Mouse (Mus musculus): ENCODE results near the gene Igsf8. TPM values are rescaled to one million over a fixed set of nuclear protein-coding genes. Genes with fewer than 3 reads are reported as not detected.

Igsf8 gene
- polyA plus RNA-seq, 1 experiment: 25.4 TPM

- Histone ChIP-seq H3K4me3 (replicated peaks; ENCODE audit: control insufficient read depth, low read depth, low read length) (no peak overlapping the region), H3K4me1 (ENCODE audit: control insufficient read depth, insufficient read depth, low read length) (peaks cover 11% of the 10 kb centered on the region), H3K27ac (ENCODE audit: control insufficient read depth, insufficient read depth, low read depth, low read length, poor library complexity) (no peak overlapping the region)
- WGBS: 35% methylated on average over 6 of the region's 6 CpGs
- TF ChIP-seq CTCF (IDR thresholded peaks at IDR 0.05; ENCODE audit: control insufficient read depth, insufficient read depth, low read length): no peak
- no peak for TF ChIP-seq POLR2A (IDR thresholded peaks at IDR 0.05; ENCODE audit: borderline replicate concordance, control insufficient read depth, low read depth, low read length)
Measured at GRCm38 (mm10) chr1:172302851-172303250, 41.4 kb downstream of the Igsf8 start.

GRCm38 (mm10) chr1:172304443-172304842 is 43.0 kb downstream of the Igsf8 start:
- 21% methylated on average over 6 of the region's 6 CpGs for WGBS
- Histone ChIP-seq H3K27ac (ENCODE audit: control insufficient read depth, insufficient read depth, low read depth, low read length, poor library complexity) (no peak overlapping the region), H3K4me1 (ENCODE audit: control insufficient read depth, insufficient read depth, low read length) (peaks cover 11% of the 10 kb centered on the region)

GRCm38 (mm10) chr1:172305153-172305552 is 43.7 kb downstream of the Igsf8 start:
- Histone ChIP-seq H3K27ac (ENCODE audit: control insufficient read depth, insufficient read depth, low read depth, low read length, poor library complexity) (no peak overlapping the region), H3K4me1 (ENCODE audit: control insufficient read depth, insufficient read depth, low read length) (peaks cover 11% of the 10 kb centered on the region), H3K4me3 (replicated peaks; ENCODE audit: control insufficient read depth, low read depth, low read length) (no peak overlapping the region)
- 22% methylated on average over 2 of the region's 2 CpGs for WGBS
- no peak for TF ChIP-seq POLR2A (IDR thresholded peaks at IDR 0.05; ENCODE audit: borderline replicate concordance, control insufficient read depth, low read depth, low read length)
- TF ChIP-seq CTCF (IDR thresholded peaks at IDR 0.05; ENCODE audit: control insufficient read depth, insufficient read depth, low read length): no peak

More at GRCm38 (mm10) chr1:172304443-172304842, 43.0 kb downstream of the Igsf8 start:
- TF ChIP-seq CTCF (IDR thresholded peaks at IDR 0.05; ENCODE audit: control insufficient read depth, insufficient read depth, low read length) (no peak), POLR2A (IDR thresholded peaks at IDR 0.05; ENCODE audit: borderline replicate concordance, control insufficient read depth, low read depth, low read length) (no peak)
- no peak overlapping the region for H3K4me3 ChIP-seq (replicated peaks; ENCODE audit: control insufficient read depth, low read depth, low read length)

GRCm38 (mm10) chr1:172305635-172306034 is 44.2 kb downstream of the Igsf8 start:
- 56% methylated on average over 3 of the region's 3 CpGs for WGBS
- Histone ChIP-seq H3K27ac (ENCODE audit: control insufficient read depth, insufficient read depth, low read depth, low read length, poor library complexity) (no peak overlapping the region), H3K4me1 (ENCODE audit: control insufficient read depth, insufficient read depth, low read length) (peaks cover 11% of the 10 kb centered on the region), H3K4me3 (replicated peaks; ENCODE audit: control insufficient read depth, low read depth, low read length) (no peak overlapping the region)
- TF ChIP-seq POLR2A (IDR thresholded peaks at IDR 0.05; ENCODE audit: borderline replicate concordance, control insufficient read depth, low read depth, low read length) (no peak), CTCF (IDR thresholded peaks at IDR 0.05; ENCODE audit: control insufficient read depth, insufficient read depth, low read length) (peak; percentile 37; the same call in 1 of the 2 replicates)

- no peak overlapping the region for H3K27ac ChIP-seq (ENCODE audit: control insufficient read depth, insufficient read depth, low read depth, low read length, poor library complexity)
- peaks cover 11% of the 10 kb centered on the region for H3K4me1 ChIP-seq (ENCODE audit: control insufficient read depth, insufficient read depth, low read length)
- H3K4me3 ChIP-seq (replicated peaks; ENCODE audit: control insufficient read depth, low read depth, low read length): no peak overlapping the region
- TF ChIP-seq POLR2A (IDR thresholded peaks at IDR 0.05; ENCODE audit: borderline replicate concordance, control insufficient read depth, low read depth, low read length): no peak
- TF ChIP-seq CTCF (IDR thresholded peaks at IDR 0.05; ENCODE audit: control insufficient read depth, insufficient read depth, low read length): no peak
- WGBS: 8% methylated on average over 4 of the region's 4 CpGs
Measured at GRCm38 (mm10) chr1:172306196-172306595, 44.8 kb downstream of the Igsf8 start.

- TF ChIP-seq CTCF (IDR thresholded peaks at IDR 0.05; ENCODE audit: control insufficient read depth, insufficient read depth, low read length) (no peak), POLR2A (IDR thresholded peaks at IDR 0.05; ENCODE audit: borderline replicate concordance, control insufficient read depth, low read depth, low read length) (no peak)
- Histone ChIP-seq H3K27ac (ENCODE audit: control insufficient read depth, insufficient read depth, low read depth, low read length, poor library complexity) (no peak overlapping the region), H3K4me3 (replicated peaks; ENCODE audit: control insufficient read depth, low read depth, low read length) (no peak overlapping the region), H3K4me1 (ENCODE audit: control insufficient read depth, insufficient read depth, low read length) (peaks cover 11% of the 10 kb centered on the region)
- WGBS: 66% methylated on average over 6 of the region's 6 CpGs
Measured at GRCm38 (mm10) chr1:172306885-172307284, 45.4 kb downstream of the Igsf8 start.

- no peak overlapping the region for H3K4me3 ChIP-seq (replicated peaks; ENCODE audit: control insufficient read depth, low read depth, low read length)
- 52% methylated on average over 10 of the region's 10 CpGs for WGBS
- peaks cover 11% of the 10 kb centered on the region for H3K4me1 ChIP-seq (ENCODE audit: control insufficient read depth, insufficient read depth, low read length)
- no peak overlapping the region for H3K27ac ChIP-seq (ENCODE audit: control insufficient read depth, insufficient read depth, low read depth, low read length, poor library complexity)
- TF ChIP-seq CTCF (IDR thresholded peaks at IDR 0.05; ENCODE audit: control insufficient read depth, insufficient read depth, low read length) (no peak), POLR2A (IDR thresholded peaks at IDR 0.05; ENCODE audit: borderline replicate concordance, control insufficient read depth, low read depth, low read length) (no peak)
Measured at GRCm38 (mm10) chr1:172307936-172308335, 46.5 kb downstream of the Igsf8 start.

GRCm38 (mm10) chr1:172308409-172308808 is 47.0 kb downstream of the Igsf8 start:
- Histone ChIP-seq H3K4me1 (ENCODE audit: control insufficient read depth, insufficient read depth, low read length) (peaks cover 14% of the 10 kb centered on the region), H3K27ac (ENCODE audit: control insufficient read depth, insufficient read depth, low read depth, low read length, poor library complexity) (no peak overlapping the region)
- TF ChIP-seq POLR2A (IDR thresholded peaks at IDR 0.05; ENCODE audit: borderline replicate concordance, control insufficient read depth, low read depth, low read length): no peak
- no peak for TF ChIP-seq CTCF (IDR thresholded peaks at IDR 0.05; ENCODE audit: control insufficient read depth, insufficient read depth, low read length)

More at GRCm38 (mm10) chr1:172308409-172308808, 47.0 kb downstream of the Igsf8 start:
- H3K4me3 ChIP-seq (replicated peaks; ENCODE audit: control insufficient read depth, low read depth, low read length): no peak overlapping the region
- 75% methylated on average over 1 of the region's 1 CpGs for WGBS
